Mouse (Mus musculus): Measurements from ENCODE around the gene Exosc7. TPM values are rescaled to one million over a fixed set of nuclear protein-coding genes. Genes with fewer than 3 reads are reported as not detected.
A peak's percentile ranks its signal among the peaks of the same experiment; 100 is the strongest.

Exosc7 gene
- polyA plus RNA-seq (2014; fragmentation: Nextera tagmentation; extraction: Ambion mirVana) = 101 and 110 TPM in 2 replicates

DNA sequence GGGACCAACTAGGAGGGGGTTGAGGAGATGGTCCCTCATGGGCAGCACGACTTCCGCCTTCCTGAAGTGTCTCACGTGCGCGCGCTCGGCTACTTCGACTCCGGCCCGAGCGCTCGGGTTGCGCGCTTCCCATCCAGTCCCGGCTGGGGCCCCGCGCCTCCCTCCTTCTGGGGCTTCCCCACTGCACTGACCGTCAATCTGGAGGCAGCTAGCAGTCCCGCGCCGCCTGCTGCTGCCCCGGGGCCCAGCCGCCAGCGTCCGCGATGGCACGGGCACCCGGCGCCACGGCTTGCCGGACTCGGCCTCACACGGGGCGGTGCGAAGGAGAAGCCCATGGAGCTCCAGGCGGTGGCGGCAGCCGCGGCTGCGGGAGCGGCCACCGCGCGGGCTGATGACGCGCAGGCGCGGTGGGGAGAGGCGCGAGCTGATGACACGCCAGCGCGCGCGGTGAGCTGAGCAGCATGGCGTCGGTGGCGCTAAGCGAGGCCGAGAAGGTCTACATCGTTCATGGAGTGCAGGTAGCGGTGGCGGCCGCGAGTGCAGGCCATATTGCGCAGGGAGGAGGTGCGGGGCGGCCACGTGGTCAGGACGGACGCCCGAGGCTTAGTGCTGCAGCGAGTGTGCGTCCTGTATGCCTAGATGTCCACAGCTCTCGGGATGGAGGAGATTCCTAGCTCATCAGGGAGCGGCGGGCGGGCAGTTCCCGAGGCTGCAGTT is at the start of gene Exosc7, which contains the start of gene Zdhhc3:
TSS of gene Exosc7 (plus strand) at position 411 of the 717 bp plus-strand sequence.
TSS of gene Zdhhc3 (minus strand) at position 401 of the 717 bp plus-strand sequence.
- peak; percentile 96 for DNase-seq (ENCODE audit: low spot score)
- peak within 1 kb of the TSS; percentile 90 for H3K27ac ChIP-seq (ENCODE audit: low read depth, low read length)
- H3K4me2 ChIP-seq (ENCODE audit: low read depth) = peak within 1 kb of the TSS; percentile 96
- peak; percentile 95 for ATAC-seq (ENCODE audit: insufficient read depth, low FRiP score, low TSS enrichment)
- peak within 1 kb of the TSS; percentile 94 for H3K9ac ChIP-seq (ENCODE audit: low read length)
- H3K4me3 ChIP-seq (ENCODE audit: low read depth, low read length) = peak within 1 kb of the TSS; percentile 91
- H3K36me3 ChIP-seq (ENCODE audit: control insufficient read depth, insufficient read depth, low read length) = 0 out of 2 replicates have a peak, but pooled peaks cover 2% of the 10 kb centered on the region
- WGBS = under 1% methylated on average over 78 of the region's 79 CpGs
- H3K27me3 ChIP-seq (ENCODE audit: control insufficient read depth, insufficient read depth, low read length) = no peaks in the 10 kb centered on the region
- peaks cover 9% of the 10 kb centered on the region for H3K4me1 ChIP-seq (ENCODE audit: control insufficient read depth, insufficient read depth, low read length)
- no peaks in the 10 kb centered on the region for H3K9me3 ChIP-seq (ENCODE audit: control insufficient read depth, low read length)

DNA sequence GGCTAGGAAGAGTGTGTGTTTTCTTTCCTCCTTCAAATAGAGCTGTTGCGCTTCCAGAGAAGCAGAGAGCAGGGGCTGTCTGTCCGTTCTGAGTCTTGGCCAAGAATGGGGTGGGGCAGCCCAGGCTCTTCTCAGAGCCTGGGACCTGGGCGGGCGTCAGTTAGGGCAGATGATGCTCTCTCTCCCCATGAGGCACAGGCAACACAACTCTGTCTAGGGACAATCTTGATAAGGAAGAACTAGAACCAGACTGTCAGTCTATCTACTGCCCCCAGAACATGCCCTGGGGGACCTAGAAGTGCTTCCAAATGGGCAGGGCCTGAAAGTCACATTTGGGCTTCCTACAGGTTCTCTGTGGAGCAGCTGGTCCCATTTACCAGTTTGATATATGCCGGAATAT is 33.9 kb upstream of the Exosc7 start:
- DNase-seq (ENCODE audit: low spot score) (no peak), ATAC-seq (ENCODE audit: insufficient read depth, low FRiP score, low TSS enrichment) (no peak)
- H3K4me1 ChIP-seq (ENCODE audit: control insufficient read depth, insufficient read depth, low read length) = no peaks in the 10 kb centered on the region
- no peak overlapping the region for H3K4me2 ChIP-seq (ENCODE audit: low read depth)
- H3K27ac ChIP-seq (ENCODE audit: low read depth, low read length) = no peak overlapping the region
- peaks cover 8% of the 10 kb centered on the region; the same call in 1 of the 2 replicates for H3K36me3 ChIP-seq (ENCODE audit: control insufficient read depth, insufficient read depth, low read length)
- H3K9me3 ChIP-seq (ENCODE audit: control insufficient read depth, low read length) = no peaks in the 10 kb centered on the region
- H3K4me3 ChIP-seq (ENCODE audit: low read depth, low read length) = no peak overlapping the region
- WGBS = 96% methylated on average over 5 of the region's 5 CpGs
- H3K9ac ChIP-seq (ENCODE audit: low read length) = no peak overlapping the region
- H3K27me3 ChIP-seq (ENCODE audit: control insufficient read depth, insufficient read depth, low read length) = no peaks in the 10 kb centered on the region

DNA sequence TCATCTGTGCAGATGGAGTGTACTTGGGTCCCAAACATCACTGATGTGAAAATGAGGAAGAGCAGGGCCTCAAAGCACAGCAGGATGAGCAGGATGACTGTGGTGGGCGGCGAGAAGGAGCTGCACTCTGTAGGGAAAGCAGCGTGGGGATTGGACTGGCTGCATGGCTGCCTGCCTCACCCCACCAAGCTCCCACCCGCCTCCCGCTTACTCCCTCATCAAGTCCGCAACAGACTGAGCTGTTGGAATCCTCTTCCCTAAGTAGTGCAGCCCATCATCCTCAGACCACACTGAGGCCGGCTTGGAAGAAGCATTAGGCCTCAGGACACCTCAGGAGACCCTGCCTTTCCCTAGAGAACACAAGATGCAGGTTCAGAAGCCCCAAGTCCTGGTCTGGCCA is 32.7 kb upstream of the Exosc7 start:
- H3K36me3 ChIP-seq (ENCODE audit: control insufficient read depth, insufficient read depth, low read length) = peaks cover 12% of the 10 kb centered on the region; the same call in 1 of the 2 replicates

DNA sequence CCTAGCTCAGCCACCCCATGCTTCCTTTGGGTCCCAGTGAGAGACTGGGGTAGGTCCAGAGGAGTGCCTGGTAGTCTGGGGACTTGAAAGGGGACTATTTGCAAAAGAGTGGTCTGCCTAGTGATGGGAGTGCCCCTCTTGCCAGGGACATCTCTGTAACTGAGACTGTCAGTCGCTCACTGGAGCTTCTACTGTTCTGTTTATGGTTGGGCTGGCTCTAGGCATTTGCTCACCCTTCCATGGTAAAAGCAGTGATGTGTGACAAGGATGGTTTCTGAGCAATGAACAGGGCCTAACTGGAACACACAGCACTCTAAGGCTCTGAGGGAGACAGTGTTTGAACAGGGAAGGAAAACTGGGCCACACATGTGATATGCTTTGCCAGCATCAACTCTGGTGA is 32.2 kb upstream of the Exosc7 start:
- ATAC-seq (ENCODE audit: insufficient read depth, low FRiP score, low TSS enrichment) = no peak
- no peak overlapping the region for H3K4me2 ChIP-seq (ENCODE audit: low read depth)
- H3K4me3 ChIP-seq (ENCODE audit: low read depth, low read length) = no peak overlapping the region
- H3K4me1 ChIP-seq (ENCODE audit: control insufficient read depth, insufficient read depth, low read length) = no peaks in the 10 kb centered on the region
- H3K27ac ChIP-seq (ENCODE audit: low read depth, low read length) = no peak overlapping the region
- H3K36me3 ChIP-seq (ENCODE audit: control insufficient read depth, insufficient read depth, low read length) = peaks cover 15% of the 10 kb centered on the region; the same call in 1 of the 2 replicates
- 76% methylated on average over 1 of the region's 1 CpGs for WGBS
- no peaks in the 10 kb centered on the region for H3K27me3 ChIP-seq (ENCODE audit: control insufficient read depth, insufficient read depth, low read length)
- DNase-seq (ENCODE audit: low spot score) = no peak
- H3K9me3 ChIP-seq (ENCODE audit: control insufficient read depth, low read length) = no peaks in the 10 kb centered on the region
- H3K9ac ChIP-seq (ENCODE audit: low read length) = no peak overlapping the region

More for the DNA sequence above, 32.7 kb upstream of the Exosc7 start:
- ATAC-seq (ENCODE audit: insufficient read depth, low FRiP score, low TSS enrichment) (no peak), DNase-seq (ENCODE audit: low spot score) (no peak)
- Histone ChIP-seq H3K4me2 (ENCODE audit: low read depth) (no peak overlapping the region), H3K4me3 (ENCODE audit: low read depth, low read length) (no peak overlapping the region), H3K4me1 (ENCODE audit: control insufficient read depth, insufficient read depth, low read length) (no peaks in the 10 kb centered on the region), H3K9me3 (ENCODE audit: control insufficient read depth, low read length) (no peaks in the 10 kb centered on the region), H3K9ac (ENCODE audit: low read length) (no peak overlapping the region), H3K27ac (ENCODE audit: low read depth, low read length) (no peak overlapping the region), H3K27me3 (ENCODE audit: control insufficient read depth, insufficient read depth, low read length) (no peaks in the 10 kb centered on the region)
- 90% methylated on average over 7 of the region's 7 CpGs for WGBS

DNA sequence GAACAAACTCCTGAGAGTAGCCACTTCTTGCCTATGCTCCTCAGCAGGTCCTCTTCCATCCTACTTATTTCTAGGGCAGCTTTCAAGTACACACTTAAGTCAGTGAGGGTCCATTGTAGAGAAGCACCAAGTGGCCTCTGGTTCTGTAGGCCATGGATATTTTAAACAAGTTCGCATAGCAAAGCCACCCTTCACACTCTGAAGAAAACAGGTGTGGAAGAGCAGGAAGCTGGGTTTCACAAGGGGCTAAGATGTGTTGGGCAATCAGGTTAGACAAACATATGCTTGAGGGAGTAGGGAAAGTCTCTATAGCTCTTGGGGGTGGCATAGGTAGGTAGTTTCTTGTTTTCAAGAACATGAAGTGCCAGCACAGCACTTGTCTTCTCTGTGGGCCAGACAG is 27.6 kb upstream of the Exosc7 start:
- no peaks in the 10 kb centered on the region for H3K4me1 ChIP-seq (ENCODE audit: control insufficient read depth, insufficient read depth, low read length)
- no peaks in the 10 kb centered on the region for H3K27me3 ChIP-seq (ENCODE audit: control insufficient read depth, insufficient read depth, low read length)
- DNase-seq (ENCODE audit: low spot score) (no peak), ATAC-seq (ENCODE audit: insufficient read depth, low FRiP score, low TSS enrichment) (no peak)
- H3K27ac ChIP-seq (ENCODE audit: low read depth, low read length) = no peak overlapping the region
- H3K9ac ChIP-seq (ENCODE audit: low read length) = no peak overlapping the region
- no peak overlapping the region for H3K4me2 ChIP-seq (ENCODE audit: low read depth)
- no peaks in the 10 kb centered on the region for H3K9me3 ChIP-seq (ENCODE audit: control insufficient read depth, low read length)
- 83% methylated on average over 1 of the region's 1 CpGs for WGBS
- no peak overlapping the region for H3K4me3 ChIP-seq (ENCODE audit: low read depth, low read length)
- peaks cover 16% of the 10 kb centered on the region for H3K36me3 ChIP-seq (ENCODE audit: control insufficient read depth, insufficient read depth, low read length)

DNA sequence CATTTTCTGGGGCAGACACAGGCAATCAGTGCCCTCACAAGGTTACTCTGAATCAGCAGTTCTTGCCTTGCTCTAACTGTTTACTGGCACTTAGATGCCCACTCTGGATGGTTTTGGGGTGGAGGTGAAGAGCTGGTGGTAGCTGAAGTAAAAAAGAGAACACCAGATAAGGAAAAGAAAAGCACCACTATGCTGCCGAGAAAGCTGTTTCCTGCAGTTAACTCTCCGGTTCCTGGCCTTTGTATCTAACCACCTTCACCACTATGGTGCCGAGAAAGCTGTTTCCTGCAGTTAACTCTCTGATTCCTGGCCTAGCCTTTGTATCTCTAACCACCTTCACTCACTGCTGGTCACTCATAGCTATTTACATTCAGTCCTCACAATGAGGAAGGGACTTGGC is 25.5 kb upstream of the Exosc7 start:
- WGBS = 73% methylated on average over 3 of the region's 3 CpGs
- H3K4me1 ChIP-seq (ENCODE audit: control insufficient read depth, insufficient read depth, low read length) = no peaks in the 10 kb centered on the region
- no peak for ATAC-seq (ENCODE audit: insufficient read depth, low FRiP score, low TSS enrichment)
- no peak overlapping the region for H3K9ac ChIP-seq (ENCODE audit: low read length)
- no peak overlapping the region for H3K4me3 ChIP-seq (ENCODE audit: low read depth, low read length)
- H3K36me3 ChIP-seq (ENCODE audit: control insufficient read depth, insufficient read depth, low read length) = peaks cover 13% of the 10 kb centered on the region
- no peak overlapping the region for H3K4me2 ChIP-seq (ENCODE audit: low read depth)
- H3K9me3 ChIP-seq (ENCODE audit: control insufficient read depth, low read length) = no peaks in the 10 kb centered on the region
- H3K27me3 ChIP-seq (ENCODE audit: control insufficient read depth, insufficient read depth, low read length) = no peaks in the 10 kb centered on the region
- DNase-seq (ENCODE audit: low spot score) = no peak
- no peak overlapping the region for H3K27ac ChIP-seq (ENCODE audit: low read depth, low read length)

DNA sequence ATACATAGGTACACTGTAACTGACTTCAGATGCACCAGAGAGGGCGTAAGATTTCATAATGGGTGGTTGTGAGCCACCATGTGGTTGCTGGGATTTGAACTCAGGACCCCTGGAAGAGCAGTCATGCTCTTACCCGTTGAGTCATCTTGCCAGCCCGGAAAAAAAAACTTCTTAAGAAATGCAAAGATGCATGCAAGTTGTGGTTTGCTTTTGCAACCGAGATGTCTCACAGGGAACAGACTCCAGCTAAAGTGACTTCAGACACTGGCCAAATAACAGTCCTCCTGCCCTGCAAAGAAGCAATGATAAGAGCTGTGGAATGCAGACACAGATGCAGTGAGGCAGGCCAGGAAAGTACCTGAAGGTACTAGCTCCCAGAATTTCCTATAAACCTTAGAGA is 22.2 kb upstream of the Exosc7 start:
- Histone ChIP-seq H3K36me3 (ENCODE audit: control insufficient read depth, insufficient read depth, low read length) (peaks cover 11% of the 10 kb centered on the region), H3K4me3 (ENCODE audit: low read depth, low read length) (no peak overlapping the region), H3K4me1 (ENCODE audit: control insufficient read depth, insufficient read depth, low read length) (no peaks in the 10 kb centered on the region), H3K9ac (ENCODE audit: low read length) (no peak overlapping the region), H3K27ac (ENCODE audit: low read depth, low read length) (no peak overlapping the region), H3K4me2 (ENCODE audit: low read depth) (no peak overlapping the region), H3K9me3 (ENCODE audit: control insufficient read depth, low read length) (no peaks in the 10 kb centered on the region), H3K27me3 (ENCODE audit: control insufficient read depth, insufficient read depth, low read length) (no peaks in the 10 kb centered on the region)
- no peak for DNase-seq (ENCODE audit: low spot score)
- no peak for ATAC-seq (ENCODE audit: insufficient read depth, low FRiP score, low TSS enrichment)
- WGBS = 93% methylated on average over 4 of the region's 4 CpGs

DNA sequence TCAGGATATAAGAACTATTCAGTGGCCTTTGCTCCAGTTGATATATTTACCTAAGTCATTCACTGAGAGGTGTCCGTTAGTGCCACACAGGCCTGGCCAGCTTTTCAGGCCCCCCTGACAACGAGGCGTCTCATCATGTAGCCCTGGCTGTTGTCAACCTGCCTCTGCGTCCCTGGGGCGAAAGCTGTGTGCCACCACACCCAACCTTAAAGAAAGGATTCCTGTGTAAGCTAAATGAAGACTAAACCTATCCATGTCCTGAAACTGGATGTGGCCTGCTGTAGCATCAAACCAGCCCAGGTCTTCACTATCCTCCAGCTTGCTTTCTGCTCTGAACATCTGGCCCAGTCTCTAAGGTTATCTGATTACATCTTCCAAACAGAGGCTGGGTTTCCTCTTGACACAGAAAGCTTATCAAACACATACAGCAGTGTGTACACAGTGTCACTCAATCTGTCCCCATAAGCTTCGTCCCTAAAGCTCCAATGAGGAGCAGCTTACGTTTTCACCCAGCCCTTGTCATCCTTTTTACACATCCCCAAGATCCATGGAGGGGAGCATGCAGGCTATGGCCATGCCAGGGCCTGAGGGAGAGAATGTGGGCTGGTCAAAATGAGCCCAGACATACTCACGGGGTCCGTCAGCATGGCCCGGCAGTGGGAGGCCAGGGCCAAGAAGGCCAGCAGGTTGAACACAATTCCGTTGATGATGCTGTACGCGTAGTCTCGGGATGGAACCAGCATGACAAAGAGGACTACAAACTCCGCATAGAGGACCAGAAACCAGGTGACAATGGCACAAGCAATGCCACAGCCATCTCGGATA is 13.2 kb upstream of the Exosc7 start:
- no peak overlapping the region for H3K27ac ChIP-seq (ENCODE audit: low read depth, low read length)
- WGBS = 94% methylated on average over 16 of the region's 16 CpGs
- H3K27me3 ChIP-seq (ENCODE audit: control insufficient read depth, insufficient read depth, low read length) = no peaks in the 10 kb centered on the region
- ATAC-seq (ENCODE audit: insufficient read depth, low FRiP score, low TSS enrichment) (no peak), DNase-seq (ENCODE audit: low spot score) (no peak)
- H3K4me2 ChIP-seq (ENCODE audit: low read depth) = no peak overlapping the region
- H3K4me1 ChIP-seq (ENCODE audit: control insufficient read depth, insufficient read depth, low read length) = no peaks in the 10 kb centered on the region
- no peak overlapping the region for H3K9ac ChIP-seq (ENCODE audit: low read length)
- peaks cover 18% of the 10 kb centered on the region for H3K36me3 ChIP-seq (ENCODE audit: control insufficient read depth, insufficient read depth, low read length)
- no peaks in the 10 kb centered on the region for H3K9me3 ChIP-seq (ENCODE audit: control insufficient read depth, low read length)
- H3K4me3 ChIP-seq (ENCODE audit: low read depth, low read length) = no peak overlapping the region

All from neural tube, embryonic 11.5 days (tissue).